Mouse (Mus musculus) intestine, postnatal 0 days (tissue): Measurements from ENCODE around the gene Gm20518. TPM values are rescaled to one million over a fixed set of nuclear protein-coding genes. Genes with fewer than 3 reads are reported as not detected.

ENCODE experiments used
- ATAC-seq: fragments of 200-750 bp; cut with Nextera tagmentation; 2 replicates; pipeline ENCODE4 v1.8.0; 2017; ENCODE audit warnings: mild to moderate bottlenecking, moderate TSS enrichment, moderate library complexity
- H3K27ac ChIP-seq: fragments of 300-500 bp; sonication (generic); 2 replicates; pipeline ENCODE4 v1.5.1; 2014; ENCODE audit warnings: mild to moderate bottlenecking, low read depth, low read length, moderate library complexity
- H3K27me3 ChIP-seq: fragments of 300-500 bp; sonication (generic); replicated peaks from 2 replicates; pipeline ENCODE4 v1.6.1; 2014; ENCODE audit warnings: low read length, mixed read lengths; ENCODE audit not compliant: control insufficient read depth, insufficient read depth
- H3K36me3 ChIP-seq: fragments of 300-500 bp; sonication (generic); 2 replicates; pipeline ENCODE4 v1.6.1; 2014; ENCODE audit warnings: mild to moderate bottlenecking, moderate library complexity; ENCODE audit not compliant: control insufficient read depth, insufficient read depth
- H3K4me1 ChIP-seq: fragments of 300-500 bp; sonication (generic); replicated peaks from 2 replicates; pipeline ENCODE4 v1.6.1; 2014; ENCODE audit warnings: antibody characterized with exemption, low read length, mixed read lengths; ENCODE audit not compliant: control insufficient read depth, insufficient read depth
- H3K4me2 ChIP-seq: fragments of 300-500 bp; sonication (generic); replicated peaks from 2 replicates; pipeline ENCODE4 v1.6.1; 2014; ENCODE audit warnings: low read depth, mild to moderate bottlenecking, moderate library complexity
- H3K4me3 ChIP-seq: fragments of 300-500 bp; sonication (generic); 2 replicates; pipeline ENCODE4 v1.5.1; 2014; ENCODE audit warnings: low read depth, low read length
- H3K9ac ChIP-seq: fragments of 300-500 bp; sonication (generic); 2 replicates; pipeline ENCODE4 v1.6.1; 2014; ENCODE audit warnings: mild to moderate bottlenecking, low read depth, low read length
- H3K9me3 ChIP-seq: fragments of 300-500 bp; sonication (generic); 2 replicates; pipeline ENCODE4 v1.6.1; 2016; ENCODE audit warnings: mixed run types; ENCODE audit not compliant: control insufficient read depth
- CTCF ChIP-seq: sonication (generic); IDR thresholded peaks from 2 replicates; pipeline ENCODE4 v1.5.1; 2016; ENCODE audit warnings: low read depth, mild to moderate bottlenecking, control low read depth, antibody characterized with exemption, moderate library complexity
- WGBS: fragments of 180-500 bp; shearing (Covaris S2); extraction: QIAGEN DNeasy Blood & Tissue Kit; methylation state at CpG from one replicate; pipeline ENCODE4 v1.1.7; 2014; 5-methylcytosine and 5-hydroxymethylcytosine counted together
- polyA plus RNA-seq: library from polyadenylated mRNA; unstranded; fragments of >200 nt; fragmentation: Nextera tagmentation; extraction: Ambion mirVana; gene quantifications from 2 replicates; pipeline ENCODE4 v1.2.1, GENCODE M21; 2015

Gm20518 gene
- polyA plus RNA-seq, 1 experiment from 2014 or later: not detected

DNA sequence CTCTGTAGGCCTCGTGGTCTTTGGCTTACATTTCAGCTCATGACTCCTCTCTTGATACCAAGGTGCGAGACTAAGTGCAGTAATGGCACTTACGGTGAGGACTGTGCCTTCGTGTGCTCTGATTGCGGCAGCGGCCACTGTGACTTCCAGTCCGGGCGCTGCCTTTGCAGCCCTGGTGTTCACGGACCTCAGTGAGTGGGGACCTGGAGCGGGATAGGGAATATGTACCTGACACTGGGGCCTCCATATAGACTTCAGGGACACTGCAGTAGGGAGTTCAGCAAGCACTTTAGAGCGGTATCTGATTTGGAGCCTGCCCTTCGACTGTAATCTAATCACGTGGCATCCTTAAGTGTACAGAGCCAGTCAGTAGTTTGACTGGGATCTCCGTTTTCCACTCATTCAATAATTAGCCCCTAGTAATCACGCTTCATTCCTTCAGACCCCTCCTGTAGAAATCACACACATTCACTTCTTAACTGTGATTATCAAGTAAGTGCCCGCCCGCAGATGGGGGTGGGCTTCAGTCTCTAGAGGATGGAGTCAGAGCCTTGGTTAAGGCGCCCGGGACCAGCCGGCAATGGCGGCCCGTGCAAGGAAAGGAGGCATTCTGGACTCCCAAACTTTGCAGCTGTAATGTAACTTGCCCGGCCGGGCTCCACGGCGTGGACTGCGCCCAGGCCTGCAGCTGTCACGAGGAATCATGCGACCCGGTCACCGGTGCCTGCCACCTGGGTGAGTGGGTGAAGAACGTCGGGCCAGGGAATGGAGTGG is 87.6 kb downstream of the Gm20518 start:
- H3K4me2 ChIP-seq: peak overlapping the region; percentile 60
- no peak for ATAC-seq
- TF ChIP-seq CTCF: no peak
- H3K36me3 ChIP-seq: 0 out of 2 replicates have a peak, but pooled peaks cover 4% of the 10 kb centered on the region
- no peak overlapping the region for H3K27ac ChIP-seq
- H3K4me1 ChIP-seq: 0 out of 2 replicates have a peak, but pooled peaks cover 8% of the 10 kb centered on the region
- peak overlapping the region; percentile 38 for H3K4me3 ChIP-seq
- WGBS: 40% methylated on average over 33 of the region's 33 CpGs
- H3K27me3 ChIP-seq: peaks cover 74% of the 10 kb centered on the region
- no peak overlapping the region for H3K9ac ChIP-seq
- no peaks in the 10 kb centered on the region for H3K9me3 ChIP-seq

DNA sequence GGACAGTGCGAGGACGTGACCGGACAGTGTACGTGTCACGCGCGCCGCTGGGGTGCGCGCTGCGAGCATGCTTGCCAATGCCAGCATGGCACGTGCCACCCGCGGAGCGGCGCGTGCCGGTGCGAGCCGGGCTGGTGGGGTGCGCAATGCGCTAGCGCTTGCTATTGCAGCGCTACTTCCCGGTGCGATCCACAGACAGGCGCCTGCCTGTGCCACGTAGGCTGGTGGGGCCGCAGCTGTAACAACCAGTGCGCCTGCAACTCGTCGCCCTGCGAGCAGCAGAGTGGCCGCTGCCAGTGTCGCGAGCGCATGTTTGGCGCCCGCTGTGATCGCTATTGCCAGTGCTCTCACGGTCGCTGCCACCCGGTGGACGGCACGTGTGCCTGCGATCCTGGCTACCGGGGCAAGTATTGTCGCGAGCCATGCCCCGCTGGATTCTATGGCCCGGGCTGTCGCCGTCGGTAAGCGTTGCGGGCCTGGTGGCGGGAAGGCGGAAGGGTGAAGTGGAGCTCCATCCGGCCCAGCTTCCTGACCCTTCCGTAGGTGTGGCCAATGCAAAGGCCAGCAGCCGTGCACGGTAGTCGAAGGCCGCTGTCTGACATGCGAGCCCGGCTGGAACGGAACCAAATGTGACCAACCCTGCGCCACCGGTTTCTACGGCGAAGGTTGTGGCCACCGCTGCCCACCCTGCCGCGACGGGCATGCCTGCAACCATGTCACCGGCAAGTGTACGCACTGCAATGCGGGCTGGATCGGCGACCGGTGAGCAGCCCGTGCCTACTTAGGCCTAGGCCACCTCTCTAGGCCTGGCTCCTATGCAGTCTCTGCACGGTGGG is 88.4 kb downstream of the Gm20518 start:
- Histone ChIP-seq H3K4me1 (0 out of 2 replicates have a peak, but pooled peaks cover 8% of the 10 kb centered on the region), H3K36me3 (0 out of 2 replicates have a peak, but pooled peaks cover 4% of the 10 kb centered on the region), H3K27me3 (peaks cover 76% of the 10 kb centered on the region), H3K4me3 (peak overlapping the region; percentile 38), H3K9ac (no peak overlapping the region), H3K27ac (no peak overlapping the region), H3K9me3 (no peaks in the 10 kb centered on the region), H3K4me2 (peak overlapping the region; percentile 60)
- peak; percentile 12; the same call in 1 of the 2 replicates for ATAC-seq
- TF ChIP-seq CTCF: no peak; the same call in 1 of the 2 replicates
- WGBS: 19% methylated on average over 83 of the region's 83 CpGs

DNA sequence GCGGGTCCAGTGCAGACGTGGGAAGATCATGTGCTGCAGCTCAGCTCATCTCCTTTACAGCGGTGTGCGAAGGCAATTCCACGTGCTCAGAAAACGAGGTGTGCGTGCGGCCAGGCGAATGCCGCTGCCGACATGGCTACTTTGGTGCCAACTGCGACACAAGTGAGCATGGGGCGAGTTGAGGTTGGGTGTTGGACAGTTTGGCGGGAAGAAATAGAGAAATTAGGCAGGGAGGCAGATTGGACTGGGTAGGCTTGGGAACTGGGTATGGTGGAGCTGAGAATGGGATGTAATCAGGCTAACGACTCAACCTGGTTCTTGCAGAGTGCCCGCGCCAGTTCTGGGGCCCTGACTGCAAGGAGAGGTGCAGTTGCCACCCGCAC is 89.0 kb downstream of the Gm20518 start:
- 0 out of 2 replicates have a peak, but pooled peaks cover 8% of the 10 kb centered on the region for H3K4me1 ChIP-seq
- WGBS: 34% methylated on average over 18 of the region's 18 CpGs
- peaks cover 76% of the 10 kb centered on the region for H3K27me3 ChIP-seq
- no peak overlapping the region for H3K9ac ChIP-seq
- TF ChIP-seq CTCF: no peak
- H3K27ac ChIP-seq: no peak overlapping the region
- H3K4me3 ChIP-seq: peak overlapping the region; percentile 38
- H3K9me3 ChIP-seq: no peaks in the 10 kb centered on the region
- H3K4me2 ChIP-seq: peak overlapping the region; percentile 60
- H3K36me3 ChIP-seq: 0 out of 2 replicates have a peak, but pooled peaks cover 4% of the 10 kb centered on the region
- no peak for ATAC-seq

DNA sequence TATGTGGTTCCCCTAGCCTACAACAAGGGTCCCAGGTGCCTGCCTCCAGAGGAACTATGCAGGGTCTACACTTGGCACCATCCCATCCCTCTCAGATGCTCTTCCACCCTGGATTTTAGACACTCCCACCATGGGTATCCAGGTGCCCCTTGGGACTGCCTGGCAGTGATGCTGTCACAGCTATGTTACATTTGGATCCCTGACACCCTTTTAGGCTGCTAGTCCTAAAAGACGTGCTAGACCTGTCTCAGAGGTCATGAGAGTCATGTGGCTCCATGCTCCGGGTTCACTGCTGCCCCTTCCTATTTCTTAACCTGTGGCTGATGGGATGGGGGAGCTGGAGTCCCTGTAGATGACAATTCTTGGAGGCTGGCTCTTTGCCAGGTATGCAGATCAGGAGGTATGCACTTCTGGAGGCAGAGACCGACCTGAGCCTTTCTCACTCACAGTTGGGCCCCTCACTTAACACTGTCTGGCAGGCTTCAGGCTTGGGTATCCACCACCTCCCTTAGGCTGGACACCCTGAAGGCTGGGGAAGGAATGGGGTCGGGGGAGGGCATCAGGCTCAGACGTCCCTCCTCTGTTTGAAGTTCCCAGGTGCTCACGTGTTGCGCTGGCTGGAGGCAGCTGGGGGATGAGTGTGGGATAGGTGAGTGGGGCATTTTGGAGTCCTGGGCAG is 89.6 kb downstream of the Gm20518 start:
- H3K36me3 ChIP-seq: 0 out of 2 replicates have a peak, but pooled peaks cover 4% of the 10 kb centered on the region
- no peak overlapping the region for H3K4me3 ChIP-seq
- WGBS: 30% methylated on average over 7 of the region's 7 CpGs
- H3K9me3 ChIP-seq: no peaks in the 10 kb centered on the region
- H3K27ac ChIP-seq: no peak overlapping the region
- no peak for ATAC-seq
- H3K4me1 ChIP-seq: 0 out of 2 replicates have a peak, but pooled peaks cover 8% of the 10 kb centered on the region
- H3K4me2 ChIP-seq: no peak overlapping the region
- no peak overlapping the region for H3K9ac ChIP-seq
- no peak for TF ChIP-seq CTCF
- peaks cover 80% of the 10 kb centered on the region for H3K27me3 ChIP-seq

DNA sequence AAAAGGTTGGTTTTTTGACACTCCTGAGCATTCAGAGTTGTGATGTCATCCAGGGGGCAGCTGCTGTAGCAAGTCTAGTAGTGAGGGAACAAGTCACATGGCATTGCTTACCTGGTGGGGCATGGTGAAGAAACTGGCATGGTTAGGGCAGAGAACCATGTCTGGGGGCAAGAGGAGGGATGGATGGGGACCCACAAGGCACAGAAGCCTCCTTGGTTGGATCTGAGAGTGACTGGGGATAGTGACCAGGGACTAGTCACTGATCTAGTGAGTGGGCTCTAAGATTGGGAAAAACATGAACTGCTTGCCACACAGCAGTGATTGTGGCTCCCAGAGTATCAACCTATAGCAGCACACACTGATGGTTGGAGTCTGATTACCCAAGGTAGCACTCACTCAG is 91.9 kb downstream of the Gm20518 start:
- H3K9ac ChIP-seq: no peak overlapping the region
- H3K4me1 ChIP-seq: 0 out of 2 replicates have a peak, but pooled peaks cover 5% of the 10 kb centered on the region
- no peaks in the 10 kb centered on the region for H3K9me3 ChIP-seq
- no peak overlapping the region for H3K4me2 ChIP-seq
- no peaks in the 10 kb centered on the region for H3K36me3 ChIP-seq
- no peak for ATAC-seq
- no peak overlapping the region for H3K27ac ChIP-seq
- no peak overlapping the region for H3K4me3 ChIP-seq
- peaks cover 68% of the 10 kb centered on the region for H3K27me3 ChIP-seq
- no peak for TF ChIP-seq CTCF
